Mouse (Mus musculus) CD4-positive, CD25-positive, alpha-beta regulatory T cell, adult 9 weeks (primary cell): Measurements from ENCODE around the gene Snrpg. TPM values are rescaled to one million over a fixed set of nuclear protein-coding genes. Genes with fewer than 3 reads are reported as not detected.

Source experiments
- polyA plus RNA-seq: library from polyadenylated mRNA; unstranded; fragments of 100-300 nt; shearing (Covaris generic); gene quantifications from one replicate; pipeline ENCODE4 v1.2.1, GENCODE M21; 2017

Gene Snrpg
- 452 TPM for polyA plus RNA-seq

GRCm38 (mm10) chr6:86370764-86371339, at the start of gene Snrpg:
Gene Snrpg, plus strand, starts transcription at chr6:86371304.

GRCm38 (mm10) chr6:86365371-86366124, 5.6 kb upstream of the Snrpg start, which contains the start of gene Fam136a:
Gene Fam136a, plus strand, starts transcription at chr6:86365646.

GRCm38 (mm10) chr6:86396581-86397256, 25.6 kb downstream of the Snrpg start, which contains the start of gene Pcyox1:
Gene Pcyox1, minus strand, starts transcription at chr6:86397154.

GRCm38 (mm10) chr6:86404100-86404861, 33.2 kb downstream of the Snrpg start, which contains the start of gene Tia1:
Gene Tia1, plus strand, starts transcription at chr6:86404219.

GRCm38 (mm10) chr6:86426358-86426757, 55.3 kb downstream of the Snrpg start, which contains the start of gene Gm44790:
Gene Gm44790, plus strand, starts transcription at chr6:86426658.

Other genes with a start within 250 kb of the Snrpg start
- not detected for gene Tgfa, start 176.1 kb upstream of the Snrpg start, polyA plus RNA-seq
- gene Fam136a, start 5.7 kb upstream of the Snrpg start, polyA plus RNA-seq: 49.3 TPM
- gene Pcyox1, start 25.9 kb downstream of the Snrpg start, polyA plus RNA-seq: 15.4 TPM
- 130 TPM for gene Tia1, start 32.9 kb downstream of the Snrpg start, polyA plus RNA-seq
- gene Gm44790, start 55.4 kb downstream of the Snrpg start, polyA plus RNA-seq: not detected
- 60.4 TPM for gene C87436, start 67.1 kb downstream of the Snrpg start, polyA plus RNA-seq
- gene Pcbp1, start 155.0 kb downstream of the Snrpg start, polyA plus RNA-seq: 46.9 TPM